Mouse (Mus musculus) right cerebral cortex, adult 2 months (tissue): ENCODE data around the gene Endou.

Experiments used
- DNase-seq, 2 experiments: peaks; one replicate each; pipeline ENCODE4 v3.0.0; 2021 to 2022; ENCODE audit warnings: low spot score in 2 of 2

Gene Endou

GRCm38 (mm10) chr15:97727048-97727447 lies 4.1 kb downstream of the Endou start:
- no peak for DNase-seq

GRCm38 (mm10) chr15:97726310-97726709 lies 4.8 kb downstream of the Endou start:
- DNase-seq = no peak

GRCm38 (mm10) chr15:97725198-97725785 lies 5.8 kb downstream of the Endou start:
- DNase-seq = no peak

- no peak for DNase-seq
These were observed 6.6 kb downstream of the Endou start for GRCm38 (mm10) chr15:97724346-97725197.

- no peak for DNase-seq
These were observed 7.4 kb downstream of the Endou start for GRCm38 (mm10) chr15:97723536-97724345.

- DNase-seq = no peak
These were observed 10.0 kb downstream of the Endou start for GRCm38 (mm10) chr15:97721008-97721701.

GRCm38 (mm10) chr15:97720026-97720675 lies 11.0 kb downstream of the Endou start:
- no peak for DNase-seq

GRCm38 (mm10) chr15:97719494-97719893 lies 11.6 kb downstream of the Endou start:
- no peak for DNase-seq

- no peak for DNase-seq
These were observed 12.5 kb downstream of the Endou start for GRCm38 (mm10) chr15:97718535-97719155.

- peak; percentile 61 to 66 for DNase-seq
These were observed 13.1 kb downstream of the Endou start for GRCm38 (mm10) chr15:97717861-97718534.

- DNase-seq = no peak
These were observed 14.4 kb downstream of the Endou start for GRCm38 (mm10) chr15:97716782-97717181.

- no peak for DNase-seq
These were observed 15.4 kb downstream of the Endou start for GRCm38 (mm10) chr15:97715734-97716133.

- no peak for DNase-seq
These were observed 16.1 kb downstream of the Endou start for GRCm38 (mm10) chr15:97715083-97715482.

GRCm38 (mm10) chr15:97712546-97712945 lies 18.6 kb downstream of the Endou start:
- no peak for DNase-seq

- DNase-seq = no peak
These were observed 20.2 kb downstream of the Endou start for GRCm38 (mm10) chr15:97710906-97711305.

GRCm38 (mm10) chr15:97705211-97706050 lies 25.7 kb downstream of the Endou start, which contains the start of gene Rpap3:
Gene Rpap3, minus strand, starts transcription at chr15:97705825.
- peak; percentile 87 to 90 for DNase-seq

- DNase-seq = no peak
These were observed 34.5 kb downstream of the Endou start for GRCm38 (mm10) chr15:97696616-97697015.

- no peak for DNase-seq
These were observed 37.7 kb downstream of the Endou start for GRCm38 (mm10) chr15:97693411-97693810.

GRCm38 (mm10) chr15:97684118-97684517 lies 47.0 kb downstream of the Endou start:
- DNase-seq = no peak
